Mouse (Mus musculus) brain, adult 2 months (tissue): ENCODE results near the gene Klhl25.
A peak's percentile ranks its signal among the peaks of the same experiment; 100 is the strongest.
"Not testable (repeated sequence)": the region's sequence is repeated elsewhere in the genome, so short reads cannot be mapped to it uniquely, and the experiment has no call there.

Experiments used
- DNase-seq: peaks from one replicate; pipeline ENCODE4 v3.0.0; 2011; ENCODE audit warnings: low read depth, low spot score

The Klhl25 gene

GRCm38 (mm10) chr7:75873216-75873615 is 25.1 kb downstream of the Klhl25 start:
- DNase-seq, result peak; percentile 26

- DNase-seq, result peak; percentile 41
Measured at GRCm38 (mm10) chr7:75873746-75874145, 25.6 kb downstream of the Klhl25 start.

GRCm38 (mm10) chr7:75879436-75879835 is 31.3 kb downstream of the Klhl25 start:
- not testable (repeated sequence) for DNase-seq

GRCm38 (mm10) chr7:75880236-75880635 is 32.1 kb downstream of the Klhl25 start:
- no peak for DNase-seq

- peak; percentile 84 for DNase-seq
Measured at GRCm38 (mm10) chr7:75880650-75881049, 32.5 kb downstream of the Klhl25 start.

- no peak for DNase-seq
Measured at GRCm38 (mm10) chr7:75881376-75881775, 33.3 kb downstream of the Klhl25 start.

GRCm38 (mm10) chr7:75881791-75882190 is 33.7 kb downstream of the Klhl25 start:
- no peak for DNase-seq

GRCm38 (mm10) chr7:75891466-75891865 is 43.4 kb downstream of the Klhl25 start:
- no peak for DNase-seq

GRCm38 (mm10) chr7:75892737-75893136 is 44.6 kb downstream of the Klhl25 start:
- no peak for DNase-seq

- DNase-seq, result no peak
Measured at GRCm38 (mm10) chr7:75893709-75894108, 45.6 kb downstream of the Klhl25 start.

GRCm38 (mm10) chr7:75897041-75897440 is 48.9 kb downstream of the Klhl25 start:
- no peak for DNase-seq

- DNase-seq, result no peak
Measured at GRCm38 (mm10) chr7:75899102-75899501, 51.0 kb downstream of the Klhl25 start.

GRCm38 (mm10) chr7:75899517-75899916 is 51.4 kb downstream of the Klhl25 start:
- no peak for DNase-seq

GRCm38 (mm10) chr7:75899954-75900353 is 51.8 kb downstream of the Klhl25 start:
- no peak for DNase-seq

GRCm38 (mm10) chr7:75905145-75905544 is 57.0 kb downstream of the Klhl25 start:
- DNase-seq, result peak; percentile 59

- DNase-seq, result peak; percentile 90
Measured at GRCm38 (mm10) chr7:75910035-75910651, 62.0 kb downstream of the Klhl25 start.

- DNase-seq, result no peak
Measured at GRCm38 (mm10) chr7:75910652-75911035, 62.5 kb downstream of the Klhl25 start.

GRCm38 (mm10) chr7:75913952-75914351 is 65.8 kb downstream of the Klhl25 start:
- DNase-seq, result peak; percentile 71

- DNase-seq, result not testable (repeated sequence)
Measured at GRCm38 (mm10) chr7:75915550-75915949, 67.4 kb downstream of the Klhl25 start.

- DNase-seq, result no peak
Measured at GRCm38 (mm10) chr7:75917662-75918061, 69.6 kb downstream of the Klhl25 start.

GRCm38 (mm10) chr7:75919745-75920144 is 71.6 kb downstream of the Klhl25 start:
- not testable (repeated sequence) for DNase-seq
